Mouse (Mus musculus) cerebellum, adult 2 months (tissue): Measurements from ENCODE around the gene Iqgap2.

Source experiments
- CTCF ChIP-seq: fragments of 200-500 bp; IDR thresholded peaks from 2 replicates; pipeline ENCODE4 v1.5.1; 2011; ENCODE audit warnings: low read depth, mild to moderate bottlenecking, control low read depth, low read length, moderate library complexity, borderline replicate concordance; ENCODE audit not compliant: insufficient read depth
- POLR2A ChIP-seq: fragments of 200-500 bp; IDR thresholded peaks from 2 replicates; pipeline ENCODE4 v1.6.1; 2011; ENCODE audit warnings: low read length, control low read depth, borderline replicate concordance; ENCODE audit not compliant: insufficient read depth

- TF ChIP-seq CTCF (no peak), POLR2A (no peak)
Observed at GRCm38 (mm10) chr13:95697874-95698273, 193.8 kb downstream of the Iqgap2 start.
